Mouse (Mus musculus): ENCODE results near the gene Rnasek.

Rnasek gene

GRCm38 (mm10) chr11:70236717-70237116 lies 2.9 kb downstream of the Rnasek start:
- DNase-seq (ENCODE audit: low read depth, low spot score), result no peak

DNA sequence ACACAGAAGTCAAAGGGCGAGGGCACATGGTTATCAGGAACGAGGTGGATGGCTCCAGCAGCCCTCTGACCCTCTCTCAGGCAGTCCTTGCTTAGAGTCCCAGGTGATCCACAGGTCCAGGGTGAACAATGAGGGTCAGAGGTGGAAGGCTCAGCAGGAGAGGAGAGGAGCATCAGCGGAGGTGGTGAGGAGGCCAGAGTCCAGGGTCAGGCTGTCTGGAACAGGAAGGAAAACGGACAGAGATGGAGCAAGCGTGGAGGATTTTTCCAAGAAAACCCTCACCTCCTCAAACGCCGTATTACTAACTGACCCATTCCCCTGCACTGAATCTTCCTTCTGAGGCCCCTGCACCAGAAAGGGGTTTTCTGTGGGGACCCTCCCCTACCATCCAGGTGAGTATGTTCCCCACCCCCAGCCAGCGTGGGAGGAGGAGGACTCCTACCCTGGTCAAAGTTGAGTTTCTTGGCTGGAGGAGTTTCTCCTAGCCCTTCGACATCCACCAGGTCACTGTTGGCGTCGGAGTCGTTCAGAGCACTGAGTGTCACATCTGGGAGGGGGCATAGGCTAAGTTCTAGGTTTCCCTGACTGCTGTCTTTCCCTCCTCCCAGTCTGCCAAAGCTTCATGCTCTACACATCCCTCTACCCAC lies 4.3 kb downstream of the Rnasek start:
- DNase-seq (ENCODE audit: low read depth, low spot score), result no peak

- DNase-seq (ENCODE audit: low read depth, low spot score), result no peak
These were observed 5.1 kb downstream of the Rnasek start for GRCm38 (mm10) chr11:70234497-70234896.

DNA sequence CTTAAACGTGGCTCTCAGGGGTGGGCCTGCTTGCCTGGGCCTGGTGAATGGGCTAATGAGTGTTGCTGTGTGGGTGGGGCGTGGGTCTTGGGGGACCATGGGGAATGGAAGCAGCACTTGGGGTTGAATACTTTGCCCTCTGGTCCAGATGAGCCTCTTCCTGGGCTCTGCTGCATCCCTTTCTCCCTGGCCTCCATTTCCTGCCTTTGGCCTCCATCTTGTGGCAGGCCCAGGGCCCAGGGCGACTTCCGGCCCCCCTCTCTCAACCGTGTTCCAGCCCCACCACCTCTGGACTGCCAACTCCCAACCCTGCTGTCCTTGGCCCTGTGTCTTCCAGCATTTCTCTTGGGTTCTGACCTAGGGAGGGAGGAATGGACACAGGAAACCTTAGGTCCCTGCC lies 5.6 kb downstream of the Rnasek start:
- DNase-seq (ENCODE audit: low read depth, low spot score), result no peak

GRCm38 (mm10) chr11:70233016-70233415 lies 6.6 kb downstream of the Rnasek start:
- DNase-seq (ENCODE audit: low read depth, low spot score), result no peak

DNA sequence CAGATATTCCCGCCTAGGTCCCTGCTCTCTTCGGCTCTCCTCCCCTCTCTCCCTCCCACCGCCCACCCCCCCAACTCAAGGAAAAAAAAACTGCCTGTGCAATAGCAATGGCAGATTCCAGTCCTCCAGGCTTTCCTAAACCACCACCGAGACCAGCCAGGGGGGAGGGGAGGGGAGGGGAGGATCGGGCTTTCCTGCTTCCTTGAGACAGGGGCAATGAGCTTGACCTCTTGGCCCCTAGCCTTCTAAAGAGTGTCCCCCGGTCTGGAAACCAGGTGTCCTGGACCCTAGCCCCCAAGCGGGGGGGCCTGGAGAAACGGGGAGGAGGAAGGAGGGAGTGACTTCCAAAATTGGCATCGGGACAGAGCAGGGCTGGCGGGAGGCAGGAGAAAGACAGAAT lies 7.1 kb downstream of the Rnasek start:
- DNase-seq (ENCODE audit: low read depth, low spot score), result peak; percentile 68

DNA sequence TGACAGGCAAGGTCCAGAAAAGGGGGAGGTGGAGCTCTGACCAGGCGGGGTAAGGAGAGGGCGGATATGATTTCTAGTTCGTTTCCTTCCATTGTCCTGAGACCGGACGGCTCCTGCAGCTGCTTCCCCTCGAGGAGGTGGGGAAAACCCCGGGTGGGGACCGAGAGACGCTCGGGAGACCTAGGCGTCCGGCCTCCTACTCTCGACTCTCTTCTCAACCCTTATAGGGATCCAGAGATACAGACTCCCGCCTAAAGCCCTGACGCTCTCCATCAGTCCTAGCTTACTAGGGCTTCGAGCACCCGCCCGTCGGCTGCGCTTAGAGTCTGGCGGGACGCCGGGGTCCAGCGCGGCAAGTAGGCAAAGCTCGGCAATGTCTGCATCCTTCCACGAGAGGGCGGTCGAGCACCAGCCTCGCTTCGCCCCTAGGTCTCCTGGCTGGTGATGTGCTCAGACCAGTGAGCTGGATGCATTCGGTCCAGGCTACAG lies 9.4 kb downstream of the Rnasek start:
- peak; percentile 88 for DNase-seq (ENCODE audit: low read depth, low spot score)

- DNase-seq (ENCODE audit: low read depth, low spot score), result no peak
These were observed 10.2 kb downstream of the Rnasek start, which contains the start of gene Bcl6b for GRCm38 (mm10) chr11:70229260-70230010. Gene Bcl6b, minus strand, starts transcription at chr11:70229798.

GRCm38 (mm10) chr11:70228828-70229227 lies 10.8 kb downstream of the Rnasek start:
- peak; percentile 87 for DNase-seq (ENCODE audit: low read depth, low spot score)

DNA sequence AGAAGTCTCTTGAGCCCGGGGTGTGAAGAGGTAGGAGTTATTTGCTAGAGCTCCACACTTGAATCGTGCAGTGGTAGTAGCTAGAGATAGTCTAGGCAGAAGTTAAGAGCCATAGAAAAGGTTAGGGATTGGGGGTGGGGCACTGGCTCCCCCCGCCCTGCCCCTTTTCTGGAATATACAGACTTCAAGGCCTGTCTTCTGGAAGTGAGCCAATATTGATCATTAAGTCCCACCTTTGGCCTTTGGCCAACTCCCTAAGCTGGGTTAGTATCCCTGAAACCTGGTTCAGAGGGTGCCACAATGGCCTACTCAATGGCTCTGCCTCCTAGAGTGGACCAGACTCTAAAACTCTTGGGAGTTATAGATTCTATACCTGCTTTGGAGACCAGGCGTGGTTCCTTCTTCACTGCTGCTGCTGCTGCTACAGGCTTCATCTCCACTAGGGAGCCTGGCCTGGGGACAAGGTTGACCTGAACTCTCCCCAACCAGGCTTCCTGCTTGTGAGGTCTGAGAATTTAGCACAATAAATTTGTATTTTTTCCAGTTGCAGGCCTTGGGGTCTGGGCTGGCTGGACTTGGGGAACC lies 11.9 kb downstream of the Rnasek start:
- DNase-seq (ENCODE audit: low read depth, low spot score), result no peak

- no peak for DNase-seq (ENCODE audit: low read depth, low spot score)
These were observed 12.5 kb downstream of the Rnasek start for GRCm38 (mm10) chr11:70227126-70227525.

DNA sequence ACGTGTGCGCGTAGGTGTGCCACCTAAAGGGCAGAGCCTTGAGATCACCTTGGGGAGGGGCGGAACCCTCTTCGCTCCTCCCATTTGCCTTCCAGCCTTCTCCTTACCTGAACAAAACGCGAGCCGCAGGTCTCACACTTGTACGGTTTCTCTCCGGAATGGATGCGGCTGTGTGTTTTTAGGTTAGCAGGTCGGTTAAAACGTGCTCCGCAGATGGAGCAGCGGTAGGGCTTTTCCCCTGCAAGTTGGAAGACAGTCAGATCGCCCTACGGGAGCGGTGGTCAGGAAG lies 13.1 kb downstream of the Rnasek start:
- DNase-seq (ENCODE audit: low read depth, low spot score), result no peak

DNA sequence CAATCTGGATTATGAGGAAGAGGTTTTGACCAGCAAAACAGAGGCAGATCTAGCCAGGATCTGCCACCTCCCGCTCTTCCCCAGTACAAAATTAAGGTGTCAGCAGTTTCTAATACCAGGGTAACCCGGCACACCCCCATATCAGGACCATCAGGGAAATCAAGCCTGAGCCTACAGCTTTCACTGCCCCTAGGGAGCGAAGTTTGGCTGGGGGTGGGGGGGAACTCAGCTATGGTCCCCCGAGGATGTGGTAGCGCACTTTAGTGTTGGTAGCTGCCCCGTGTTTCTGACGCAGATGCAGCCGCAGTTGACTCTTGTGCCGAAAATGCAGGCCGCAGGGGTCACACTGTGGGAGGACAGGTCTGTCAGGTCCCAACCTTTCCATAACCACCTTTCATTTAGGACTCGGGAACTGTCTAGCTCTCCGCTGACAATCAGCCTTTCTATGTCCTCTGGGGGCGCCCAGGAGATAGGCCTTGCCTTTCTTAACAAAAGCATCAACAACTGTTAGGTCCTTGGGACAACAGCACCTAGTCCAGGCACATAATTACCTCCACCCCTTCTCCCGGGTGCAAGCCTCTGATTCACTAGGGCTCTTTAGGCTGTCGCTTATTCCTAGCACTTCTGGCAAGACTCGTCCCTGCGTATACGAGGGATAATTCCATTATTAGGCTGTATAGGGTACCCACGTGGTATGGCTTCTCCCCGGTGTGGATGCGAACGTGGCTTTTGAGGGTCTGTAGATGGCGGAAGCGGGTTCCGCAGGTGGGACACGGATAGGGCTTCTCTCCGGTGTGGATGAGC lies 13.6 kb downstream of the Rnasek start:
- no peak for DNase-seq (ENCODE audit: low read depth, low spot score)

DNA sequence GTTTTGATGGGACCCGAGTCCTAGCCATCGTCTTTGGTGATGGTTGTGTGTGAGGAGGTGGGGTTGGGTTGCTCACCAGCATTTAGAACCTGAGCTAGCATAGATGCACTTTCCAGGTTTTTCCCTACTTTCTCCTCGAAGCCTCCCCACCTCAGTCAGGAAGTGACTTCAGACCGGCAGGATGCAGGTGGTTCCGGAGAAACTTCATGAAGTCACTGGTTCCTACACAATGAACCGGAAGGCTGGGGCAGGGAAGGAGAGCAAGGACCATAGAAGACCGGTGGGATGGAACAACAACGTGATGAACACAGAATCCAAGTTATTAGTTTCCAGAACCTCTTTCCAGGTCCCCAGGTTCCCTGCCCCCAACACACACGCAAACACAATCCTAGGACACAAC lies 15.9 kb downstream of the Rnasek start:
- no peak for DNase-seq (ENCODE audit: low read depth, low spot score)

DNA sequence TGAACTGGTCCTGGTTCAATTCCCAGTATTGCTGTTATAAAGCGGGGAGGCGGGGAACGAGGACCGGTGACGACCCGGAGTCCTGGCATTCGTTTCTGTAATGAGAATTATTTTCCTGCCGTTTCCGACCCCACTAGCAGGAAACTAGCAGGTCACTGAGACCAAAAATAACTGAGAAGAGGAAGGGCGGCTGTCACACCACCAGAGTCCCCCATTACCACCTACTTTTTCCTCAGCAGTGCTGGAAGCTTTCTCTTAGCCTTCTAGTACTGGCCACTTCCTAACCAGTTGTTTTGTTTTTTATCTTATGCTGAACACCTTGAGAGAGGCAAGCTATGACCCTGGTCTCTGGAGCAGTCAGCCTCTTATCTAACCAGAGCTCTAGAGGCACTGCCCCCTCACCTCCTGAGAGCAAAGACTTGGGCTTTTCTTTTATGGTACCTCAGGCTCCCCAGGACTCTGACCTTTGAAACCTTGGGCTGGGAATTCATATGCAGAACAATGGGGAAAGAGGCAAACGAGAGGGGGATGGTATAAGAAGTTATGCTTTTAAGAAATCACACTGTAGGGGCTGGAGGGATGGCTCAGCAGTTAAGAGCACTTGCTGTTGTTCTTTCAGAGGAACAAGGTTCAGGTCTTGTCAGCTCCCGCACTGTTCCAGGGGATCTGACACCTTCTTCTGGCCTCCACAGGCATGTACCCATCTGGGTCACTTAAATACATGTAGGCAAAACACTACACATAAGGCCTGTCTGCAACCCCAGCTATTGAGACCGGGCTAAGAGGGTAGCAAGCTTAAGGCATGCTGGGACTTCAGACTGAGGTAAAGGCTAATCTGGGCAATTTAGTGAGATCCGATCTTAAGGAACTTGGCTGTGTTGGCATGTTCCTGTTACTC lies 17.8 kb downstream of the Rnasek start:
- no peak for DNase-seq (ENCODE audit: low read depth, low spot score)

GRCm38 (mm10) chr11:70220731-70221602 lies 18.7 kb downstream of the Rnasek start, which contains the start of gene Slc16a13:
Gene Slc16a13, minus strand, starts transcription at chr11:70221064.
- peak; percentile 96 for DNase-seq (ENCODE audit: low read depth, low spot score)

- DNase-seq (ENCODE audit: low read depth, low spot score), result no peak
These were observed 19.3 kb downstream of the Rnasek start for GRCm38 (mm10) chr11:70220323-70220722.

- no peak for DNase-seq (ENCODE audit: low read depth, low spot score)
These were observed 19.8 kb downstream of the Rnasek start for GRCm38 (mm10) chr11:70219873-70220272.

DNA sequence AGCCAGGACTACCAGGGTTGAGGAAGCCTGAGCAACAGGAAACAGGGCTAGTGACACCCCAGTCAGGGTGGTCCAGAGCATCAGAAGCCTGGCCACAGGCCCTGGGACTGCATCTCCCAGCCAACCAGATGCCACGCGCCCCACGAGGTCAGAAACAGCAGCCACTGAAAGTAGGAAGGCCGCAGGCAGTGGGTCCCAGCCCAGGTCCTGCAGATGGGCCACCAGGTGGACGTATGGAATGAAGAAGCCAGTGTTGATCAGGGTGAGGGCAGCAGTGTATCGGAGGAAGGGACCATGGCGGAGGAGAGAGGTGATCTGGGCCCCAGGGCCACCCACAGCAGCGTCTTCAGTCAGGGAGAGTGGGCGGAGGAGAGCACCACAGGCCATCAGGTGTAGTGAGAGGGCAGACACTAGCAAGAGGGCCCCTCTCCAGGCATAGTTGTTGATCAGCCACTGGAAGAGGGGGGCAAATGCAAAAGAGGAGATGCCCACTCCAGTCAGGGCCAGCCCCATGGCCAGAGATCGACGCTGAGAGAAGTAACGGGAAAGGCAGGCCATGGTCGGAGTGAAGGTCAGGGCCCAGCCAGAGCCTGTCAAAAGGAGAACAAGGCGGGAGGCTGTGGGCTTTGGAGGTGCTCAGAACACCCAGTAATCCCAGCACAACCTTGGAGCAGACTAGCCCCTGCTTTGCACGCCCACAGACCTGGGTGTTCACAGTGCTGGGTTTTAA lies 20.7 kb downstream of the Rnasek start:
- no peak for DNase-seq (ENCODE audit: low read depth, low spot score)

Measured in mesoderm, embryonic 11.5 days (tissue).